Mouse (Mus musculus): ENCODE measurements around the gene Zfyve26.

- TF ChIP-seq CTCF (IDR thresholded peaks at IDR 0.05; ENCODE audit: insufficient read depth, low read depth, low read length): no peak
- no peak for TF ChIP-seq POLR2A (IDR thresholded peaks at IDR 0.05; ENCODE audit: insufficient read depth, low read depth, low read length)
Observed at GRCm38 (mm10) chr12:79320895-79321294, 24.8 kb upstream of the Zfyve26 start.
